Mouse (Mus musculus): ENCODE data around the gene Hspb8.

Hspb8 gene

GRCm38 (mm10) chr5:116422699-116423201, at the start of gene Hspb8:
TSS of gene Hspb8 (minus strand) at chr5:116422864.
- no peak for DNase-seq (ENCODE audit: low read depth)

- DNase-seq (ENCODE audit: low read depth), result no peak
Measured at GRCm38 (mm10) chr5:116461354-116462042, 38.8 kb upstream of the Hspb8 start.

GRCm38 (mm10) chr5:116459970-116460369, 37.3 kb upstream of the Hspb8 start:
- no peak for DNase-seq (ENCODE audit: low read depth)

GRCm38 (mm10) chr5:116457791-116458190, 35.1 kb upstream of the Hspb8 start:
- no peak for DNase-seq (ENCODE audit: low read depth)

GRCm38 (mm10) chr5:116456796-116457515, 34.3 kb upstream of the Hspb8 start:
- no peak for DNase-seq (ENCODE audit: low read depth)

DNA sequence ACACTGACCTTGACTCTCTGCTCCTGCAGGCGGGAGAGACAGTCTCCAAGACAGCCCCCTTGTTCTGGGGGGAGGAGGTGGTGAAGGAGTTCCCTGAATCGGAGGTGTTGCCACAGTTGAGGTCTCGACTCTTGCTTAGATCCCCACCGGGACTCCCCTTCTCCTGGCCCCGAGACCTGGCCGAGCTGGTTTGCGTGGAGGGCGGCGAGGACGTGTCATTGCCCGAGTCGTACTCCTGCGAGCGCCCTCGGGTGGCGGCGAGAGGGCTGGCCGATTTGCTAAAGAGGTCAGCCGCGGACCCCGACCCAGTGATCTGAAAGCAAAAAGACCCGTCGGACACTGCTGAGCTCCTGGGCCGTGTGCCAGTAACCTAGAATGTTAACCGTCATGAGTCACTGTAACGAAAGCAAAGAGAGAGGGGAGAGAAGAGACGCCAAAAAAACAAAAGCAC, 30.8 kb upstream of the Hspb8 start:
- no peak for DNase-seq (ENCODE audit: low read depth)

GRCm38 (mm10) chr5:116450901-116451300, 28.2 kb upstream of the Hspb8 start:
- no peak for DNase-seq (ENCODE audit: low read depth)

DNA sequence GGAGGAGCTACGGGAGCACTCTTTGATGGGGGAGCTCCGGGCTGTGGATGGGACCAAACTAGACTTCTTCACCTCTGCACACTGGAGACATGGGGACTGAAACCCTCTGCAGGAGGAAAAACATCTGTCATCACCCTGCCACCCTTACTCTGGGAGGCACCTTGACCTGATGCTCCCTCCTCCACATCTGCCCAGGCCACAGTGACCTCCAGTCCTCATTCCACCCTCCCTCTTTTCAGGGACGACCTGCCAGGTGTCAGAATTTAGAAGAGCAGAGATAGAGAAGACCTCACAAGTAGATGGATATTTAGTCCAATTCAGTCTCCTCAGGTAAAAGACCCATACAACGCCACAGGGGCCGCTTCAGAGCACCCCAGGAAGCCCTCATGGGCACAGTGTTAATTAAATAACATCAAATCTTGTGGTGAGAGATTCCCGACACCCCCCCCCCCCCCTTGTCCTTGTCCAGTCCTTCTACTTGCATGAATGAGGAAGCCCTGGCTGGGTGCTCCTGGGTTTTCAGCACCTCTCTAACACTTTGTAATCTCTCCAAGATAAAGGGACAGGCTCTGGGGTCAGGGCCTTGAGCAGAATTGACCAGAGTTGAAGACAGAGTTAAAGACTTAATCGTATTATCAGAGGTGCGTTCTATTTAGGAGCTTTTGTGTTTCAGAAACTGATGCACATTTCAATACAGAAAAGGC, 27.0 kb upstream of the Hspb8 start:
- DNase-seq (ENCODE audit: low read depth), result no peak

DNA sequence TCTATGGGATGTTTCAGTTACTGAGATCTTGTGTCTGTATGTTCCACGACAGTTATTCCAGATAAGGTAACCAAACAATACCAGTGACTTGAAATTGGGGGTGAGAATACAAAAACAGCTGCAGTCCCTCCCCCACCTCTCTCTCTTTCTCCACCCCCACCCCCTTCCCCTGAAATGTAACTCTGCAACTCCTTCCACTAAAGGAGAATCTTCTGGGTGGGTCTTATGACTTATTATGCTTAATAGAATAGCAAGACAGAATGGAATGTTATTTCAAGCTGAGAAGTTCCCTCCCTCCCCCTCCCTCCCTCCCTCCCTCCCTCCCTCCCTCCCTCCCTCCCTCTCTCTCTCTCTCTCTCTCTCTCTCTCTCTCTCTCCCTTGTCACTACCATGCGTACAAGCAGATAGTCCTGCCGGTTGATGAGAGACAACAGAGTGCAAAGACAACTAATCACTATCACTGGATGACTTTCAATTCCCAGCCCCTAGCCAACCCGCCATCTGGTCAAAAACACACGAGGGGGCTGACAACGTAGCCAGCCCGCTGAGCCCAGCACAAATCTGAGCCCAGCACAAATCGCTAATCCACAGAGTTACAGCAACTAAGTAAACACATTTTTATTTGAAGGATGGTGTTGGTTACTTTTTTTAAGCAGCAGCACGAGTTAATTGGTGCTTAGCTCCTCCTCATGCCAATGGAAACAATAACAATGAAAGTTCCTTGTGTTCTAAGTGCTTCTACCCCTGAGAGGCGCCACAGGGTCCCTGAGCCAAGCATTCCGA, 25.9 kb upstream of the Hspb8 start:
- DNase-seq (ENCODE audit: low read depth), result no peak

DNA sequence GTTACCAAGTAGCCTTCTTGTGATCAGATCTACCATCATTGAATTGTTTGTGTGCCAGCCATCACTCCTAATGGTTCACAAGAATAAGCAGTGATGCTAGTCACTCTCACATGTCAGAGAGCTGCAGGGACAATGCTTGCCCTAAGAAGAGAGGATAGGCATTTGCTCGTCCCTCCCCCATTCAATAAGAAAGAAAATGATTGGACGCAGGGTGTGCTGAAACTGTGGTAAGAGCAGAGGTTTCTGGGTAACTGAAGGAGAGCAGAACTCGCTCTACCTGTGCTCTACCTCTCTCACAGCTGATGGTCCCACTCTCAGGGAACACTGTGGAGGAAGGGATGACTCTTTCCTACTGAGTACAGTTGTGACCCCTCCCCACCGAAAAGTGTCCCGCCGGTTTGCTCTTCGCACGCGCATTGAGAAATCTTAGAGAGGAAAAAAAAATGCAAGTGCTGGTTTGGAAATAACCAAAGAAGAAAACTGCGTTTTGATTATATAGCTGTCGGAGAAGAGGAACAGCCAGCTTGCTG, 25.2 kb upstream of the Hspb8 start:
- no peak for DNase-seq (ENCODE audit: low read depth)

DNA sequence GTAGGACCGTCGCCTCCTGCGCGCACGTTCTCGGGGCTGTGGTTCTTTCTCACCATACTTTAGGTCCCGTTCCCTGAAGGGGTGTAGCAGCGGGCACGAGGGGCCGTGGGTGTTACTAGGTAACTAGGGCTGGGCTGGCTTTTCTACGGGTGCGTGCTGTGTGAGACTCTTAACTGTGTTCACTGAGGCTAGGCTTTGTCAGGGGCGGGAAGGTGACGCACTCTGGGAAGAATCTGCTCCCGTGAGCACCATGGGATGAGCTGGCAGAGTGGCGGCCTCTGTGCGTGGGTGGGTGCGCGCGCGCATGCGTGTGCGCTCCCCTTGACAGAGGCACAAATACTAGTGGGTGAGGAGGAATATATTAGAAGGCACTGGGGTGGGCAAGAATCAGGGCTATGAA, 23.9 kb upstream of the Hspb8 start:
- no peak for DNase-seq (ENCODE audit: low read depth)

DNA sequence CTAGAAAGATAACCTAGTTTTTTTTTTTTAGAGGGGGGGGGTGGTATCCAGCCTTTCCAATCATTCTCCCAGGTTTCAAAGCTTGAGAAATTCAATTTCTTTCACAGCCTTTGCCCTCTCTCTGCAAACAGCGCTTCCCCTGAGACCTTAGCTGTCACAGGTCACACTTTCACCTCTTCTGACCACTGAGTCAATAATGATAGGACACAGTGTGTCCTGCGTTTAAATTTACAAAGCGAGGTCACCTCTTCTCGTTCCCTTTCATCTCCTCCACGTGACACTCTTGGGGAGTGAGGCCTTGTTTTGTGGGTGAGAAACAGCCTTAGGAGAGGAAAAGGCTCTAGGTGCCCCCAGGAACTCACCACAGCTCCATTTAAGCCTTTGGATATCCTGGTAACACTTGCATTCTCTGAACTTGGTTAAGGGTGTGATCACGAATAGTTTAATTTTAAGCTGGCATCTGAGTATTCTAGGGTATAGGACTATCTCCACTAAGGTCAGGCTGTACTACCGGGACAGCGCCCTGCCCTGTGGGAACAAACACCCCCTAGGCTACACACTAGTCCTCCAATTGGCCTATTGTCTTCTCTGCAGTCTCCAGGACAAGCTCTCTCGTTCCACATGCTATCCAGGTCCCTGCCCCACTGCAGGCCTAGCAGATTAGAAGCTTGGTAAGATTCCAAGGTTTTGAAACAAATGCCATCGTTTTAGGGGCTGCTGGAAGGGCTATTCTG, 23.1 kb upstream of the Hspb8 start:
- no peak for DNase-seq (ENCODE audit: low read depth)

GRCm38 (mm10) chr5:116444517-116444916, 21.9 kb upstream of the Hspb8 start:
- no peak for DNase-seq (ENCODE audit: low read depth)

- no peak for DNase-seq (ENCODE audit: low read depth)
Measured at GRCm38 (mm10) chr5:116443459-116443940, 20.8 kb upstream of the Hspb8 start.

DNA sequence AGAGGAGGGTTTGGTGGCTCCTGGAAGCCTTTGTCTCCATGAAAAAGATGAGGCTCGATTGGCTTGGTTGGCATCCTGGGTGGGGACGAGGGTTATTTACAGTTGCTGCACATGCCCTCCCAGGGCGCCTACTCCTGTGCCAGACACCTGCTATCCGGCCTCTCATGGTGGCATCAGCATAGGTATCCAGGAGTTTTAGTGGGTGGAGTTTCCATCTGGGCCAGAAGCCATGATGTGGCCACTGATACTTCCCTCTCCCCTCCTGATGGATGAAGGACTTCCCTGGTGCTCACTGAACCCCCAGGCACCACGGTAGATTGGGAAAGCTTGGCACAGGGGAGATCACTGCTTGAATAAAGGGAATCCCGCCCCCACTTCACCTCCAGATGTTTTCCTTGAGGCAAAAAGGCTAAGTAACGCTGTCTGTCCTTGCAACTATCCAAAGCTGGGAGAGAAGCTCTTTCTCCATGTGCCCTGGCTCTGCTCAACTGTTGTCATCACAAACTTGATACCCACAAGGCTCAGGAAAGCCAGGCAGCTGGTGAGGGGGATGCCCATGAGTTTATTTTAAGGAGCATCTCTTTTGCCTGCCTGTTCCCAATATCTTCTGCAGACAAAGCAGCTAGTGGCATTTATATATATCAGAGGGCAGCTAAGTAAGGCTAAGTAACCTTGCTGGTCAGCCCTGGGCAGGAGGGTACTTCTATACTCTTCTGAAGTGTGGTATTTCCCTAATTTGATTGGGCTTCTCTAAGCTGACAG, 20.2 kb upstream of the Hspb8 start:
- DNase-seq (ENCODE audit: low read depth), result no peak

GRCm38 (mm10) chr5:116440251-116440650, 17.6 kb upstream of the Hspb8 start:
- no peak for DNase-seq (ENCODE audit: low read depth)

- DNase-seq (ENCODE audit: low read depth), result no peak
Measured at GRCm38 (mm10) chr5:116438328-116438727, 15.7 kb upstream of the Hspb8 start.

DNA sequence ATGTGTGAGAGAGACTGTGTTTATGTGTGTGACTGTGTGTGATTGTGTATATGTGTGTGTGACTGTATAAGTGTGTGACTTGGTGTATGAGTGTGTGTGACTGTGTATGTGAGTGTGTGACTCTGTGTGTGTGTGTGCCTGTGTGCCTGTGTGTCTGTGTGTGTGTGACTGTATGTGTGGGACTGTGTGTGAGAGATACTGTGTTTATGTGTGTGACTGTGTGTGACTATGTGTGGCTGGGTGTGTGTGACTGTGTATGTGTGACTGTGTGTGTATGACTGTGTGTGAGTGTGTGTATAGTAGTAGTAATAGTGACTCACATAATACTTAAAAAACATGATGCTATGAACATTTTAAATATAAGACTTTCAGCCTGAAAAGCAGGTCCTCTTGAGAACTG, 13.5 kb upstream of the Hspb8 start:
- no peak for DNase-seq (ENCODE audit: low read depth)

GRCm38 (mm10) chr5:116434976-116435850, 12.5 kb upstream of the Hspb8 start:
- no peak for DNase-seq (ENCODE audit: low read depth)

Data from naive thymus-derived CD4-positive, alpha-beta T cell, adult 2 months (primary cell).